Mouse (Mus musculus) liver, adult (tissue): ENCODE results near the gene B3galt5.

ENCODE experiments used
- GATA4 ChIP-seq: IDR thresholded peaks from 2 replicates; pipeline ENCODE4 v1.6.1; 2014; ENCODE audit warnings: mild to moderate bottlenecking, low read length; ENCODE audit not compliant: insufficient replicate concordance

B3galt5 gene

DNA sequence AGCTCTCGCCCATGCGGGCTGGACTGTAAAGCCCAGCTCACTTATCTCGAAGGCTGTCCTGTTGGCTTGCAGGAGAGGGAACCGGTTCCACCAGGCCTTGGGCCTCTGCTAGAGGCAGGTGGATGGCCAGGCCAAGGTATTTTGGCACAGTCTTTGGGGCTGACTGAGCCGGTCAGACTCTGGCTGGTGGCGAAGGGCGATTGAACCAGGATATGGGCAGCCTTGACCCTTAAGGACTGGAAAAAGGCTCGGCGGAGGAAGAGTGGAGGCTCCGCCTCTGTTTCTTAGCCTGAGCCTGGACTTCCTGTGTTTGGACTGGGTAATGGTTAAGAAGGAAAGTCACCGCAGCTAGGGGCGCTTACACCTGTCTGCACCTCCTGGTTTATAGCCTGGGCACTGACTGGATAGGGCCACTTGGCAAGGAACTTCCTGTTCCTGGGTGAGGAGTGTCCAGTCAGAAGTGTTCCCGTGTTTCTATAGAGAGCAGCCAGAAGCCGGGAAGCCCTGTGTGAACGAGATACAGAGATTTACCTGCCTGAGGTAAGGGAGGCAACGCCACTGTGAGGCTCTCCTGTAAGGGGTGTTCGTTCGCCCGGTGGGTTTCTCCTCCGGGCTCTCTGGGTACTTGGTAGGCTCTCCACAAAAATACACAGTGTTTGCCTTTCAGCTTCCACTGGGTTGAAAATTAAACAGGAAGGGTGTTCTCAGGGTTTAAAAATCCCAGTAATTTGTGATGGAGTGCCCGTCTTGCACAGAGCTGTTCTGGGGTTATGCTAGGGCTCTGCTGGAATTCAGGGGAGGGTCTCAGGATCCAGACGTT is 125.9 kb downstream of the B3galt5 start:
- TF ChIP-seq GATA4: peak; percentile 19; the same call in 1 of the 2 replicates

GRCm38 (mm10) chr16:96362873-96363272 is 127.3 kb downstream of the B3galt5 start:
- no peak for TF ChIP-seq GATA4

DNA sequence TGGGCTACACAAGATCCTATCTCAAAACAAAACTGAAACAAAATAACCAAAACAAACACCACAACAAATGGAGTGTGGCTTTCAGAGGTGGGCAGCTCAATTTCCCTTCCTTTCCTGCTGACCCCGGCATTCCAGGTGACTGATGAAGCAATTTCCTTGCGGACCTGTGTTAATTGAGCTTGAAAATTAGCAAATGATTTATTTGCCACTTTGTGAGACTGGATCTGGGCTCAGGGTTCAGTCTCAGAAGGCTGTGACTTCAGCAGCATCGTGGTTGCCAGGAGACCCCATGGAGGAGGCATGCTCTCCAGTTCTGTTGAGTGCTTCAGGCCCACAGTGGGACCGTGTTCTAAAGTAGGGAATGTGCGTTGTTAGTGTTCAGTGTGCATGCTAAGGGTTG is 127.7 kb downstream of the B3galt5 start:
- no peak for TF ChIP-seq GATA4

DNA sequence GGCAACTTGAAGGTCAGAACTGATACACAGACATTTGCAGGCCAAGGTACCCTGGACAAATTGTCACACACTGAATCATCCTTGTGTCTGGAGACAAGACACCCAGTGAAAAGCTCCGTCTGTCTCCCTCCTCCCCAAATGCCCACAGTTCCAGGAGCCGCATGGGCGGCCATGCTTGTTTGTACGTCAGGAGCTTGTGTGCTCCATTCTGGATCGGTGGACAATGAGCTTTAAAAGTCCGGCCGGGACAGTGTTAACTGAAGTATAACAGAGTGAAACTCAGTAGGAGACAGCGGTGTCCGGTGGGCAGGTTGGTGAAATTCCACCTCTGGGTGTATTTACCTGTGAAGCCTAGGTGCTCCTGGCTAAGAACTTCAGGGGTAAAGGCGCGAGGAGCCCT is 129.3 kb downstream of the B3galt5 start:
- TF ChIP-seq GATA4: no peak
